Mouse (Mus musculus) neural tube, embryonic 11.5 days (tissue): ENCODE measurements around the gene Xrra1. TPM values are rescaled to one million over a fixed set of nuclear protein-coding genes. Genes with fewer than 3 reads are reported as not detected.

Experiments used
- ATAC-seq: fragments of 200-750 bp; cut with Nextera tagmentation; 2 replicates; pipeline ENCODE4 v1.8.0; 2017; ENCODE audit warnings: moderate number of reproducible peaks, mild to moderate bottlenecking, moderate TSS enrichment, moderate library complexity; ENCODE audit not compliant: insufficient read depth, low FRiP score, low TSS enrichment
- DNase-seq: peaks from one replicate; pipeline ENCODE4 v3.0.0-alpha.2; 2015; ENCODE audit warnings: low spot score
- H3K27ac ChIP-seq: fragments of 300-500 bp; sonication (generic); 2 replicates; pipeline ENCODE4 v1.5.1; 2014; ENCODE audit warnings: low read depth, mild to moderate bottlenecking, low read length
- H3K27me3 ChIP-seq: fragments of 300-500 bp; sonication (generic); 2 replicates; pipeline ENCODE4 v1.6.1; 2014; ENCODE audit warnings: mild to moderate bottlenecking, low read length, mixed read lengths; ENCODE audit not compliant: control insufficient read depth, insufficient read depth
- H3K36me3 ChIP-seq: fragments of 300-500 bp; sonication (generic); 2 replicates; pipeline ENCODE4 v1.6.1; 2014; ENCODE audit warnings: mild to moderate bottlenecking, low read length, moderate library complexity, mixed read lengths; ENCODE audit not compliant: control insufficient read depth, insufficient read depth
- H3K4me1 ChIP-seq: fragments of 300-500 bp; sonication (generic); 2 replicates; pipeline ENCODE4 v1.6.1; 2014; ENCODE audit warnings: low read length, mixed read lengths; ENCODE audit not compliant: control insufficient read depth, insufficient read depth
- H3K4me2 ChIP-seq: fragments of 300-500 bp; sonication (generic); 2 replicates; pipeline ENCODE4 v1.6.1; 2014; ENCODE audit warnings: low read depth, mild to moderate bottlenecking, moderate library complexity
- H3K4me3 ChIP-seq: fragments of 300-500 bp; sonication (generic); 2 replicates; pipeline ENCODE4 v1.5.1; 2014; ENCODE audit warnings: low read depth, low read length
- H3K9ac ChIP-seq: fragments of 300-500 bp; sonication (generic); 2 replicates; pipeline ENCODE4 v1.6.1; 2014; ENCODE audit warnings: mild to moderate bottlenecking, low read length
- H3K9me3 ChIP-seq: fragments of 300-500 bp; sonication (generic); 2 replicates; pipeline ENCODE4 v1.6.1; 2016; ENCODE audit warnings: low read length; ENCODE audit not compliant: control insufficient read depth
- WGBS: fragments of 180-500 bp; shearing (Covaris S2); extraction: QIAGEN DNeasy Blood & Tissue Kit; methylation state at CpG from one replicate; pipeline ENCODE4 v1.1.7; 2014; 5-methylcytosine and 5-hydroxymethylcytosine counted together
- polyA plus RNA-seq: library from polyadenylated mRNA; unstranded; fragments of >200 nt; fragmentation: Nextera tagmentation; extraction: Ambion mirVana; gene quantifications from 2 replicates; pipeline ENCODE4 v1.2.1, GENCODE M21; 2014

Gene Xrra1
- polyA plus RNA-seq, 1 experiment from 2014 or later, result 0.36 TPM

- WGBS, result 93% methylated on average over 6 of the region's 6 CpGs
- Histone ChIP-seq H3K36me3 (peaks cover 12% of the 10 kb centered on the region), H3K4me2 (no peak overlapping the region)
These were observed 21.4 kb upstream of the Xrra1 start for GRCm38 (mm10) chr7:99837358-99838071.

GRCm38 (mm10) chr7:99838241-99838640, 20.7 kb upstream of the Xrra1 start:
- H3K4me1 ChIP-seq, result no peaks in the 10 kb centered on the region
- no peak for DNase-seq
- no peaks in the 10 kb centered on the region for H3K27me3 ChIP-seq
- no peak for ATAC-seq
- H3K27ac ChIP-seq, result no peak overlapping the region
- 92% methylated on average over 3 of the region's 3 CpGs for WGBS
- H3K4me3 ChIP-seq, result no peak overlapping the region
- H3K4me2 ChIP-seq, result no peak overlapping the region
- no peaks in the 10 kb centered on the region for H3K9me3 ChIP-seq
- peaks cover 12% of the 10 kb centered on the region for H3K36me3 ChIP-seq
- H3K9ac ChIP-seq, result no peak overlapping the region

More at GRCm38 (mm10) chr7:99837358-99838071, 21.4 kb upstream of the Xrra1 start:
- no peak overlapping the region for H3K9ac ChIP-seq
- H3K4me1 ChIP-seq, result no peaks in the 10 kb centered on the region
- H3K9me3 ChIP-seq, result no peaks in the 10 kb centered on the region
- H3K27ac ChIP-seq, result no peak overlapping the region
- ATAC-seq (no peak), DNase-seq (no peak)
- H3K27me3 ChIP-seq, result no peaks in the 10 kb centered on the region
- H3K4me3 ChIP-seq, result no peak overlapping the region

- ATAC-seq (no peak), DNase-seq (no peak)
- no peak overlapping the region for H3K9ac ChIP-seq
- no peaks in the 10 kb centered on the region for H3K4me1 ChIP-seq
- H3K4me3 ChIP-seq, result no peak overlapping the region
- H3K36me3 ChIP-seq, result peaks cover 14% of the 10 kb centered on the region
- no peak overlapping the region for H3K27ac ChIP-seq
- H3K4me2 ChIP-seq, result no peak overlapping the region
- H3K27me3 ChIP-seq, result no peaks in the 10 kb centered on the region
- no peaks in the 10 kb centered on the region for H3K9me3 ChIP-seq
- WGBS, result 98% methylated on average over 8 of the region's 8 CpGs
These were observed 13.2 kb upstream of the Xrra1 start for GRCm38 (mm10) chr7:99845533-99846236.

GRCm38 (mm10) chr7:99850534-99850933, 8.4 kb upstream of the Xrra1 start:
- Histone ChIP-seq H3K36me3 (peaks cover 10% of the 10 kb centered on the region; the same call in 1 of the 2 replicates), H3K9me3 (no peaks in the 10 kb centered on the region), H3K27ac (no peak overlapping the region), H3K4me3 (no peak overlapping the region), H3K4me1 (no peaks in the 10 kb centered on the region), H3K9ac (no peak overlapping the region), H3K4me2 (no peak overlapping the region), H3K27me3 (no peaks in the 10 kb centered on the region)
- WGBS, result 93% methylated on average over 5 of the region's 5 CpGs
- ATAC-seq (no peak), DNase-seq (no peak)

- Histone ChIP-seq H3K9me3 (no peaks in the 10 kb centered on the region), H3K4me3 (no peak overlapping the region), H3K36me3 (peaks cover 9% of the 10 kb centered on the region; the same call in 1 of the 2 replicates), H3K9ac (no peak overlapping the region), H3K4me2 (no peak overlapping the region), H3K27me3 (no peaks in the 10 kb centered on the region), H3K4me1 (no peaks in the 10 kb centered on the region), H3K27ac (no peak overlapping the region)
- ATAC-seq, result no peak
- whole genome bisulfite sequencing, result 44% methylated on average over 1 of the region's 1 CpGs
- no peak for DNase-seq
These were observed 7.8 kb upstream of the Xrra1 start for GRCm38 (mm10) chr7:99851121-99851520.

GRCm38 (mm10) chr7:99851618-99852017, 7.3 kb upstream of the Xrra1 start:
- ATAC-seq (no peak), DNase-seq (no peak)
- Histone ChIP-seq H3K36me3 (peaks cover 6% of the 10 kb centered on the region; the same call in 1 of the 2 replicates), H3K27ac (no peak overlapping the region), H3K4me2 (no peak overlapping the region), H3K27me3 (no peaks in the 10 kb centered on the region), H3K9ac (no peak overlapping the region), H3K4me3 (no peak overlapping the region), H3K4me1 (no peaks in the 10 kb centered on the region; the same call in 1 of the 2 replicates), H3K9me3 (no peaks in the 10 kb centered on the region)
- WGBS, result 87% methylated on average over 6 of the region's 6 CpGs

GRCm38 (mm10) chr7:99853350-99853749, 5.6 kb upstream of the Xrra1 start:
- Histone ChIP-seq H3K27ac (no peak overlapping the region), H3K9ac (no peak overlapping the region), H3K4me3 (no peak overlapping the region), H3K4me2 (no peak overlapping the region), H3K27me3 (no peaks in the 10 kb centered on the region), H3K36me3 (no peaks in the 10 kb centered on the region; the same call in 1 of the 2 replicates), H3K4me1 (peaks cover 4% of the 10 kb centered on the region; the same call in 1 of the 2 replicates), H3K9me3 (no peaks in the 10 kb centered on the region)
- DNase-seq (no peak), ATAC-seq (no peak)
- WGBS, result 84% methylated on average over 7 of the region's 7 CpGs

- no peaks in the 10 kb centered on the region; the same call in 1 of the 2 replicates for H3K36me3 ChIP-seq
- 89% methylated on average over 4 of the region's 4 CpGs for WGBS
- no peak for DNase-seq
These were observed 4.6 kb upstream of the Xrra1 start for GRCm38 (mm10) chr7:99854311-99854710.

More at GRCm38 (mm10) chr7:99854311-99854710, 4.6 kb upstream of the Xrra1 start:
- Histone ChIP-seq H3K4me3 (no peak overlapping the region), H3K4me2 (no peak overlapping the region), H3K4me1 (peaks cover 4% of the 10 kb centered on the region; the same call in 1 of the 2 replicates), H3K27ac (no peak overlapping the region), H3K27me3 (no peaks in the 10 kb centered on the region), H3K9me3 (no peaks in the 10 kb centered on the region), H3K9ac (no peak overlapping the region)
- no peak for ATAC-seq
